In genomic region chrX:74085601-74086038, GRCm38 (mm10) we compare ENCODE assay signal across 8 mouse cellular contexts. TPM values are rescaled to one million over a fixed set of nuclear protein-coding genes. Genes with fewer than 3 reads are reported as not detected.
DNase-seq lines count a peak whose midpoint lies in the region; ATAC-seq lines count a peak whose summit lies in the region.

No protein-coding gene starts in this region.

- no peaks in the 10 kb centered on the region for H3K9me3 ChIP-seq in heart, embryonic 14.5 days (ENCODE audit: control insufficient read depth, low read length)
- no peaks in the 10 kb centered on the region for H3K9me3 ChIP-seq in liver, embryonic 13.5 days (replicated peaks)
- no peaks in the 10 kb centered on the region for H3K9me3 ChIP-seq in stomach, embryonic 16.5 days (replicated peaks; ENCODE audit: control insufficient read depth, low read length)

- H3K4me2 ChIP-seq in heart, embryonic 14.5 days (ENCODE audit: low read length) = peak overlapping the region; percentile 46
- H3K4me2 ChIP-seq in liver, embryonic 13.5 days = peak overlapping the region; percentile 61
- peak overlapping the region; percentile 44 for H3K4me2 ChIP-seq in stomach, embryonic 16.5 days (ENCODE audit: low read depth, low read length)

- peak; percentile 98 for ATAC-seq in CD4-positive, CD25-positive, alpha-beta regulatory T cell, adult 4 months
- ATAC-seq in heart, embryonic 14.5 days (ENCODE audit: insufficient number of reproducible peaks, insufficient read depth, low FRiP score, low read depth) = peak; percentile 99
- peak; percentile 97 for ATAC-seq in liver, embryonic 13.5 days (ENCODE audit: low read depth)
- ATAC-seq in stomach, embryonic 16.5 days (ENCODE audit: insufficient read depth, low FRiP score) = peak; percentile 99

- H3K9ac ChIP-seq in heart, embryonic 14.5 days (ENCODE audit: low read length) = peak overlapping the region; percentile 86
- H3K9ac ChIP-seq in liver, embryonic 13.5 days = peak overlapping the region; percentile 81
- peak overlapping the region; percentile 83; the same call in 1 of the 2 replicates for H3K9ac ChIP-seq in stomach, embryonic 16.5 days (ENCODE audit: low read length)

- no peaks in the 10 kb centered on the region for H3K36me3 ChIP-seq in heart, embryonic 14.5 days (ENCODE audit: control insufficient read depth, insufficient read depth, low read length)
- H3K36me3 ChIP-seq in liver, embryonic 13.5 days = no peaks in the 10 kb centered on the region
- H3K36me3 ChIP-seq in stomach, embryonic 16.5 days (ENCODE audit: control insufficient read depth, insufficient read depth, low read length) = no peaks in the 10 kb centered on the region

- H3K27me3 ChIP-seq in heart, embryonic 14.5 days (ENCODE audit: control insufficient read depth, insufficient read depth, low read length) = no peaks in the 10 kb centered on the region
- H3K27me3 ChIP-seq in liver, embryonic 13.5 days = no peaks in the 10 kb centered on the region
- H3K27me3 ChIP-seq in stomach, embryonic 16.5 days (ENCODE audit: control insufficient read depth, insufficient read depth, low read length) = no peaks in the 10 kb centered on the region

- peak overlapping the region; percentile 94 to 99; a peak in 3 of 4 replicates for H3K27ac ChIP-seq in heart, embryonic 14.5 days (replicated peaks in 1 of 2; ENCODE audit: control insufficient read depth in 1 of 2, insufficient read depth in 1 of 2, low read depth in 2 of 2, low read length in 2 of 2)
- H3K27ac ChIP-seq in liver, embryonic 13.5 days = peak overlapping the region; percentile 89
- peak overlapping the region; percentile 94 for H3K27ac ChIP-seq in stomach, embryonic 16.5 days (ENCODE audit: low read length)

- peak overlapping the region; percentile 53 to 98 for H3K4me3 ChIP-seq in heart, embryonic 14.5 days (ENCODE audit: control insufficient read depth in 1 of 2, insufficient read depth in 1 of 2, low read depth in 1 of 2, low read length in 2 of 2)
- H3K4me3 ChIP-seq in liver, embryonic 13.5 days (replicated peaks) = peak overlapping the region; percentile 74
- peak overlapping the region; percentile 63 for H3K4me3 ChIP-seq in stomach, embryonic 16.5 days (replicated peaks; ENCODE audit: low read length)

- H3K4me1 ChIP-seq in heart, embryonic 14.5 days (ENCODE audit: control insufficient read depth in 2 of 2, insufficient read depth in 2 of 2, low read length in 2 of 2) = peaks cover 2 to 8% of the 10 kb centered on the region in 2 experiments; a peak in 2 of 4 replicates
- H3K4me1 ChIP-seq in liver, embryonic 13.5 days (replicated peaks) = peaks cover 29% of the 10 kb centered on the region
- no peaks in the 10 kb centered on the region for H3K4me1 ChIP-seq in stomach, embryonic 16.5 days (ENCODE audit: control insufficient read depth, insufficient read depth, low read length)

- peak; percentile 86 for DNase-seq in c-Kit-negative CD71-positive TER-119-positive erythroid progenitor cells, embryonic 14.5 days (ENCODE audit: low read depth, low spot score)
- peak; percentile 95 for DNase-seq in fibroblast of lung, adult 2 months (ENCODE audit: low read depth)
- peak; percentile 99 for DNase-seq in kidney, postnatal 14 days
- DNase-seq in liver, embryonic 13.5 days = peak; percentile 97
- DNase-seq in neural tube, embryonic 10.5 days (ENCODE audit: extremely low spot score, low spot score) = peak; percentile 87

- WGBS in heart, embryonic 14.5 days = 13% methylated on average over 26 of the region's 27 CpGs
- 8% methylated on average over 27 of the region's 27 CpGs for WGBS in liver, embryonic 13.5 days (ENCODE audit: insufficient replicate concordance)
- 14% methylated on average over 18 of the region's 27 CpGs for WGBS in stomach, embryonic 16.5 days

RNA-seq across cellular contexts. Expression of gene Opn1mw, which starts 41.6 kb away (rescaled TPM):
- not detected for polyA plus RNA-seq in CD4-positive, CD25-positive, alpha-beta regulatory T cell, adult 4 months (2017; shearing (Covaris generic))
- not detected in 2 replicates for polyA plus RNA-seq in heart, embryonic 14.5 days (2014; fragmentation: Nextera tagmentation; extraction: Ambion mirVana)
- polyA plus RNA-seq in liver, embryonic 13.5 days (2015; fragmentation: Nextera tagmentation; extraction: Ambion mirVana) = not detected in 2 replicates
- polyA plus RNA-seq in stomach, embryonic 16.5 days (2015; fragmentation: Nextera tagmentation; extraction: Ambion mirVana) = not detected in 2 replicates

RNA-seq across cellular contexts. Expression of gene Mecp2, which starts 49.5 kb away (rescaled TPM):
- polyA plus RNA-seq in CD4-positive, CD25-positive, alpha-beta regulatory T cell, adult 4 months (2017; shearing (Covaris generic)) = 10 to 100 TPM; 19.9 to 20.2 TPM
- 10.9 and 11.7 TPM in 2 replicates for polyA plus RNA-seq in heart, embryonic 14.5 days (2014; fragmentation: Nextera tagmentation; extraction: Ambion mirVana)
- 6.2 and 6.8 TPM in 2 replicates for polyA plus RNA-seq in liver, embryonic 13.5 days (2015; fragmentation: Nextera tagmentation; extraction: Ambion mirVana)
- 10.5 and 10.6 TPM in 2 replicates for polyA plus RNA-seq in stomach, embryonic 16.5 days (2015; fragmentation: Nextera tagmentation; extraction: Ambion mirVana)

Comparison
In these comparisons a context has a peak if more than half of its experiments do, and no peak if none do; other contexts are left out.
1. Peak in every context shown above with its lines: DNase-seq, ATAC-seq, H3K4me3 ChIP-seq and H3K27ac ChIP-seq.